Mouse (Mus musculus): ENCODE measurements around the gene Tns3. TPM values are rescaled to one million over a fixed set of nuclear protein-coding genes. Genes with fewer than 3 reads are reported as not detected.

The Tns3 gene
- total and polyA plus RNA-seq, 3 experiments, result 0.22 TPM; not detected in 2

DNA sequence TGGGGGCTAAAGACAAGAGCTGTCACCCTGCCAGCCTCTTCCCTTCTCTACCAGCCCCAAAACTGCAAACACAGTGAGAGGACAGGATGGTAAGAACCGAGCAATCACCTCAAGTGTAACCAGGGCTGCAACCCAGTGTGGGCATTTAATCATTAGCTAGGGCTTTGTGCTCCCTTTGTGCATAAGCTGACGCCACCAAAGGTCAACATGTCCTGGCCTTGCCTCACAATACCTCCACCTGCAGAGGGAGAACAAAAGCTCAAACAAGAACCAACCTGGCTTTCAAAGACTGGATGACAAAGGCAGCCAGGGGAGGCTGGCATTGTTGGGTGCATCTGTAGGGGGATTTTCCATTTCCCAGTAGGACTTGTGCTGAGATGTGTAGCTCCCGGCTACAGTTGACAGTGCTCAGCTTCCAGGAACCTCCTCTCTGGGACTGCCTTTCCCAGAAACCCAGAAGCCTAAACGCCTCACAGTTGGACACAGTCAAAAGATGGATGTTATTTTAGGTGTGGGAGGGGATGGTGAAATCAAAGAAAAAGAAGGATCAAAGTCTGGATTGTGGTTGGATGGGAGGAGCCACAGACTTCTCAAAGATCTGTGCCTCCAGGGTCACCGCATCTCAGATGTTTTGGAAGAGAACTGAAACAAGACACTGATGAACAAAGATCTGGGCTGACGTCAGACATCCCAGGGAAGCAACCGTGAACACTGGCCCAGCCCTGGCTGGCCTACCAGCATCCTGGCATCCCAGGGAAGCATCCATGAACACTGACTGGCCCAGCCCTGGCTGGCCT is 94.9 kb downstream of the Tns3 start:
- ATAC-seq (ENCODE audit: extremely low read depth, insufficient number of reproducible peaks, low FRiP score, poor library complexity, severe bottlenecking), result no peak
- H3K4me3 ChIP-seq (ENCODE audit: low read depth, low read length), result no peak overlapping the region
- no peaks in the 10 kb centered on the region; the same call in 1 of the 2 replicates for H3K27me3 ChIP-seq (ENCODE audit: insufficient read depth, low read length)
- DNase-seq (ENCODE audit: low spot score), result no peak
- peaks cover 2% of the 10 kb centered on the region for H3K9me3 ChIP-seq (replicated peaks)
- H3K4me1 ChIP-seq (ENCODE audit: insufficient read depth, low read depth, low read length), result no peaks in the 10 kb centered on the region
- TF ChIP-seq GATA2 (IDR thresholded peaks at IDR 0.05; ENCODE audit: borderline replicate concordance, low read depth, low read length) (no peak), TAL1 (conservative IDR thresholded peaks at IDR 0.05; ENCODE audit: low read depth, low read length) (no peak), GATA1 (IDR thresholded peaks at IDR 0.05; ENCODE audit: borderline replicate concordance, low read length) (no peak), CTCF (IDR thresholded peaks at IDR 0.05; ENCODE audit: low read depth, low read length) (no peak)
- H3K36me3 ChIP-seq (replicated peaks), result no peaks in the 10 kb centered on the region

GRCm38 (mm10) chr11:8568829-8569228 is 95.5 kb downstream of the Tns3 start:
- no peaks in the 10 kb centered on the region for H3K4me1 ChIP-seq (ENCODE audit: insufficient read depth, low read depth, low read length)
- no peak overlapping the region for H3K4me3 ChIP-seq (ENCODE audit: low read depth, low read length)
- no peaks in the 10 kb centered on the region; the same call in 1 of the 2 replicates for H3K27me3 ChIP-seq (ENCODE audit: insufficient read depth, low read length)
- no peaks in the 10 kb centered on the region for H3K36me3 ChIP-seq (replicated peaks)
- ATAC-seq (ENCODE audit: extremely low read depth, insufficient number of reproducible peaks, low FRiP score, poor library complexity, severe bottlenecking), result no peak
- DNase-seq (ENCODE audit: low spot score), result no peak
- H3K9me3 ChIP-seq (replicated peaks), result peaks cover 2% of the 10 kb centered on the region
- TF ChIP-seq POLR2AphosphoS5 (IDR thresholded peaks at IDR 0.05; ENCODE audit: insufficient replicate concordance, low read depth, low read length) (no peak), GATA2 (IDR thresholded peaks at IDR 0.05; ENCODE audit: borderline replicate concordance, low read depth, low read length) (no peak), GATA1 (IDR thresholded peaks at IDR 0.05; ENCODE audit: borderline replicate concordance, low read length) (no peak), CTCF (IDR thresholded peaks at IDR 0.05; ENCODE audit: low read depth, low read length) (no peak), TAL1 (conservative IDR thresholded peaks at IDR 0.05; ENCODE audit: low read depth, low read length) (no peak)

DNA sequence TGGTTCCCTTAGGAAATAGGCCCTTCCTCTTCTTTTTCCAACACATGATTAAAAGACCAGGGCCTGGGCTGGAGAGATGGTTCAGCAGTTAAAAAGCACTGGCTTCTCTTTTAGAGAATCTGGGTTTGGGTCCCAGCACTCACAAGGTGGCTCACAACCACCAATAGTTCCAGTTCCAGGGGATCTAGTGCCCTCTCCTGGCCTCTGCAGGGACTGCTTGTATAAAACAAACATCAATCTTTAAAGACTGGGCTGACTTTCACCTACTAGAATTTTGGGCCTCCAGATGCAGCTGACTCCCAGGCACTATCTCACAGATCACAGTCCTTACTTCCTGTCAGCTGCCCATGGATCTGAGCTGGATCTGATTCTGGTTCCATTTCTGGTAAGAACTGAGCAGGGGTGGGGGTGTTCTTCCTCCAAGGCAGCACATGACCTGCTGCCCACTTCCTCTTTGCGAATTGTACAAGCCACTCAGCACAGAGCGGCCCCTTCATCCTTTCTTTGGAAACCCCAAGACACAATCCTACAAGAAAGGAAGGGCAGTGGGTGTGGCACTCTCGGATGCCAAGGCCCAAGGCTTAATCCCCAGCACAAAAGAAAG is 98.0 kb downstream of the Tns3 start:
- H3K9me3 ChIP-seq (replicated peaks), result no peaks in the 10 kb centered on the region; the same call in 1 of the 2 replicates
- no peaks in the 10 kb centered on the region for H3K27me3 ChIP-seq (ENCODE audit: insufficient read depth, low read length)
- H3K36me3 ChIP-seq (replicated peaks), result no peaks in the 10 kb centered on the region
- no peak for DNase-seq (ENCODE audit: low spot score)
- TF ChIP-seq POLR2AphosphoS5 (IDR thresholded peaks at IDR 0.05; ENCODE audit: insufficient replicate concordance, low read depth, low read length) (no peak), TAL1 (conservative IDR thresholded peaks at IDR 0.05; ENCODE audit: low read depth, low read length) (no peak), GATA2 (IDR thresholded peaks at IDR 0.05; ENCODE audit: borderline replicate concordance, low read depth, low read length) (no peak), CTCF (IDR thresholded peaks at IDR 0.05; ENCODE audit: low read depth, low read length) (no peak), GATA1 (IDR thresholded peaks at IDR 0.05; ENCODE audit: borderline replicate concordance, low read length) (no peak)
- no peak overlapping the region for H3K4me3 ChIP-seq (ENCODE audit: low read depth, low read length)
- H3K4me1 ChIP-seq (ENCODE audit: insufficient read depth, low read depth, low read length), result no peaks in the 10 kb centered on the region
- no peak for ATAC-seq (ENCODE audit: extremely low read depth, insufficient number of reproducible peaks, low FRiP score, poor library complexity, severe bottlenecking)

- ATAC-seq (ENCODE audit: extremely low read depth, insufficient number of reproducible peaks, low FRiP score, poor library complexity, severe bottlenecking), result no peak
- no peaks in the 10 kb centered on the region for H3K4me1 ChIP-seq (ENCODE audit: insufficient read depth, low read depth, low read length)
- no peak for TF ChIP-seq GATA1 (IDR thresholded peaks at IDR 0.05; ENCODE audit: borderline replicate concordance, low read length)
- TF ChIP-seq CTCF (IDR thresholded peaks at IDR 0.05; ENCODE audit: low read depth, low read length), result no peak
- TF ChIP-seq POLR2AphosphoS5 (IDR thresholded peaks at IDR 0.05; ENCODE audit: insufficient replicate concordance, low read depth, low read length), result no peak
- TF ChIP-seq GATA2 (IDR thresholded peaks at IDR 0.05; ENCODE audit: borderline replicate concordance, low read depth, low read length), result no peak
- TF ChIP-seq TAL1 (conservative IDR thresholded peaks at IDR 0.05; ENCODE audit: low read depth, low read length), result no peak
Observed at GRCm38 (mm10) chr11:8558761-8559282, 105.5 kb downstream of the Tns3 start.

GRCm38 (mm10) chr11:8558258-8558657 is 106.1 kb downstream of the Tns3 start:
- ATAC-seq (ENCODE audit: extremely low read depth, insufficient number of reproducible peaks, low FRiP score, poor library complexity, severe bottlenecking) (no peak), DNase-seq (ENCODE audit: low spot score) (no peak)
- no peaks in the 10 kb centered on the region for H3K27me3 ChIP-seq (ENCODE audit: insufficient read depth, low read length)
- H3K4me1 ChIP-seq (ENCODE audit: insufficient read depth, low read depth, low read length), result no peaks in the 10 kb centered on the region
- TF ChIP-seq CTCF (IDR thresholded peaks at IDR 0.05; ENCODE audit: low read depth, low read length) (no peak), GATA2 (IDR thresholded peaks at IDR 0.05; ENCODE audit: borderline replicate concordance, low read depth, low read length) (no peak)
- H3K9me3 ChIP-seq (replicated peaks), result peaks cover 16% of the 10 kb centered on the region
- H3K36me3 ChIP-seq (replicated peaks), result no peaks in the 10 kb centered on the region
- no peak overlapping the region for H3K4me3 ChIP-seq (ENCODE audit: low read depth, low read length)

More at GRCm38 (mm10) chr11:8558761-8559282, 105.5 kb downstream of the Tns3 start:
- Histone ChIP-seq H3K4me3 (ENCODE audit: low read depth, low read length) (no peak overlapping the region), H3K36me3 (replicated peaks) (no peaks in the 10 kb centered on the region), H3K27me3 (ENCODE audit: insufficient read depth, low read length) (no peaks in the 10 kb centered on the region), H3K9me3 (replicated peaks) (peaks cover 16% of the 10 kb centered on the region)
- DNase-seq (ENCODE audit: low spot score), result no peak

GRCm38 (mm10) chr11:8557006-8557405 is 107.3 kb downstream of the Tns3 start:
- DNase-seq (ENCODE audit: low spot score) (no peak), ATAC-seq (ENCODE audit: extremely low read depth, insufficient number of reproducible peaks, low FRiP score, poor library complexity, severe bottlenecking) (no peak)
- H3K9me3 ChIP-seq (replicated peaks), result peaks cover 16% of the 10 kb centered on the region
- H3K4me3 ChIP-seq (ENCODE audit: low read depth, low read length), result no peak overlapping the region
- H3K27me3 ChIP-seq (ENCODE audit: insufficient read depth, low read length), result no peaks in the 10 kb centered on the region
- no peaks in the 10 kb centered on the region for H3K4me1 ChIP-seq (ENCODE audit: insufficient read depth, low read depth, low read length)
- H3K36me3 ChIP-seq (replicated peaks), result no peaks in the 10 kb centered on the region
- TF ChIP-seq CTCF (IDR thresholded peaks at IDR 0.05; ENCODE audit: low read depth, low read length) (no peak), POLR2AphosphoS5 (IDR thresholded peaks at IDR 0.05; ENCODE audit: insufficient replicate concordance, low read depth, low read length) (no peak), GATA2 (IDR thresholded peaks at IDR 0.05; ENCODE audit: borderline replicate concordance, low read depth, low read length) (no peak), TAL1 (conservative IDR thresholded peaks at IDR 0.05; ENCODE audit: low read depth, low read length) (no peak), GATA1 (IDR thresholded peaks at IDR 0.05; ENCODE audit: borderline replicate concordance, low read length) (no peak)

All from G1E (cell line).